Mouse (Mus musculus): ENCODE data around the gene Mbd6. TPM values are rescaled to one million over a fixed set of nuclear protein-coding genes. Genes with fewer than 3 reads are reported as not detected.
"Not testable (repeated sequence)": the region's sequence is repeated elsewhere in the genome, so short reads cannot be mapped to it uniquely, and the experiment has no call there.

Gene Mbd6
- polyA plus RNA-seq, 1 experiment: 124 TPM

DNA sequence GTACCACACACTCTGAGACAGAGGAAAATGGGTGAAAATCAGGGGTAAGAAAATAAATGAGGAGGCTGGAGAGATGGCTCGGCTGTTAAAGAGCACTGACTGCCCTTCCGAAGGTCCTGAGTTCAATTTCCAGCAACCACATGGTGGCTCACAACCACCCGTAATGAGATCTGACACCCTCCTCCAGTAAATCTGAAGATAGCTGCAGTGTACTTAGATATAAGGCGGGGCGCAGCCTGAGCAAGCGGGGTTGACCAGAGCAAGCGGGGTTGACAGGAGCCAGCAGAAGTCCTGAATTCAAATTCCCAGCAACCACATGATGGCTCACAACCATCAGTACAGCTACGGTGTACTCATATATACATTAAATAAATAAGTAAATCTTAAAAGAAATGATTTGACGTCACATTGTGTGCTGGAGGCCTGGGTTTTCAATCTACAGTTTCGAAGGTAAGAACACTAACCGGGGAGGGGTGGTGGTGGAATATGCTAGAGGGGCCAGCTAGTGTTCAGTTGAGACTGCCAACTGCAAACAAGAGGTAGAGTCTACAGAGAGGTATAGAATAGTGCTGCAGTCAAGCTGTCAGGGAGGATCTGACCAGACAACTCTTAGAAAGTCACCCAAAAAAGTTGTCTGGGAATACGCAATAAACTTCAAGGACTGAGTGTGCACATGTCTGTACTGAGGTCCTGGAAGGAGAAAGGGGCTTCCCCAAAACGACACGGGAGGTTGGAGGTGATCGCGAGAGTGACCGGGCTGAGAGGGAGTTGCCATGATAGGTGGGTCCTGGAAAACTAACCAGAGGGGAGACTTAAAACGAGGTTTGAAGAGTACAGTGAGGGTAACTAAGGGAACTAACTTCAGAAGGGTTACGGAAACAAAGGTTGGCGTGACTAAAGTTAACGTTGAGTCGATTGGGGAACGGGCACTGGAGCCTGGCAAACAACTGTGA lies 22.0 kb upstream of the Mbd6 start:
- Histone ChIP-seq H3K36me3 (ENCODE audit: control insufficient read depth, insufficient read depth, low read length) (peaks cover 28% of the 10 kb centered on the region), H3K27ac (ENCODE audit: control insufficient read depth, insufficient read depth, low read length) (no peak overlapping the region), H3K27me3 (ENCODE audit: control insufficient read depth, insufficient read depth, low read length) (no peaks in the 10 kb centered on the region), H3K4me1 (replicated peaks; ENCODE audit: control insufficient read depth, insufficient read depth, low read length) (0 out of 2 replicates have a peak, but pooled peaks cover 4% of the 10 kb centered on the region), H3K4me3 (ENCODE audit: control insufficient read depth, insufficient read depth, low read length) (peak overlapping the region; percentile 93)
- WGBS: 40% methylated on average over 23 of the region's 23 CpGs
- no peak for DNase-seq
- TF ChIP-seq CTCF (IDR thresholded peaks at IDR 0.05; ENCODE audit: borderline replicate concordance, control insufficient read depth, extremely low read depth, insufficient read depth, low read length, poor library complexity): no peak
- TF ChIP-seq POLR2A (IDR thresholded peaks at IDR 0.05; ENCODE audit: control insufficient read depth, extremely low read depth, insufficient read depth, low read length, poor library complexity): no peak

DNA sequence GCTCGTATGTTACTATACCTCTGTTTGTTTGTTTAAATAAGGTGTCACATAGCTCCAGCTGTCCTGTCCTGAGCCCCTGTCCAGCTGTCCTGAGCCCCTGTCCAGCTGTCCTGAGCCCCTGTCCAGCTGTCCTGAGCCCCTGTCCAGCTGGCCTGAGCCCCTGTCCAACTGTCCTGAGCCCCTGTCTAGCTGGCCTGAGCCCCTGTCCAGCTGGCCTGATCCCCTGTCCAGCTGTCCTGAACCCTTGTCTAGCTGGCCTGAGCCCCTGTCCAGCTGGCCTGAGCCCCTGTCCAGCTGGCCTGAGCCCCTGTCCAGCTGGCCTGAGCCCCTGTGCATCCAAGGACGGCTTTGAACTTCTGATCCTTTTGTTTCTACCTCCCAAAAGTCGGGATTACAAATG lies 20.3 kb upstream of the Mbd6 start:
- not testable (repeated sequence) for H3K4me3 ChIP-seq (ENCODE audit: control insufficient read depth, insufficient read depth, low read length); H3K4me1 ChIP-seq (replicated peaks; ENCODE audit: control insufficient read depth, insufficient read depth, low read length); H3K27me3 ChIP-seq (ENCODE audit: control insufficient read depth, insufficient read depth, low read length); DNase-seq; H3K27ac ChIP-seq (ENCODE audit: control insufficient read depth, insufficient read depth, low read length)
- 94% methylated on average over 3 of the region's 3 CpGs for WGBS
- H3K36me3 ChIP-seq (ENCODE audit: control insufficient read depth, insufficient read depth, low read length): peaks cover 38% of the 10 kb centered on the region

DNA sequence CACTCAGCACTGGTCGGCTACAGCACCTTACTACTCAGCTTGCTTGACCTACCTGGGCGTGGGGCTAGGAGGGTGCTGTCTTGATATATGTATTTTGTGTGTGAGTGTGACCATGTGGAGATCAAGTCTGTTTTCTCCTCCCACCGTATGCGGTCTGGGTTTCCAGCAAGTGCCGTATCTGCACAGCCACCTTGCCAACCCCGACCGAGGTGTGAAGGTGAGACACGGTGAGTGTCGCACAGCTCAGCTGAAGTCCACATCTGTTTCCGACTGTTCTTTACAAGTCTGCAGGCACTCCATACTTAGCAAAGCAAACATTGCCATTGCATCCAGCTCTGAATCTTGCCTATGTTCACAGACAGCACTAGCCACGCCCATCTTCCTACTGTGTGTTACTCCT lies 14.3 kb upstream of the Mbd6 start:
- no peaks in the 10 kb centered on the region for H3K4me1 ChIP-seq (replicated peaks; ENCODE audit: control insufficient read depth, insufficient read depth, low read length)
- DNase-seq: no peak
- no peak overlapping the region for H3K27ac ChIP-seq (ENCODE audit: control insufficient read depth, insufficient read depth, low read length)
- TF ChIP-seq CTCF (IDR thresholded peaks at IDR 0.05; ENCODE audit: borderline replicate concordance, control insufficient read depth, extremely low read depth, insufficient read depth, low read length, poor library complexity) (no peak), POLR2A (IDR thresholded peaks at IDR 0.05; ENCODE audit: control insufficient read depth, extremely low read depth, insufficient read depth, low read length, poor library complexity) (no peak)
- no peaks in the 10 kb centered on the region for H3K27me3 ChIP-seq (ENCODE audit: control insufficient read depth, insufficient read depth, low read length)
- no peak overlapping the region for H3K4me3 ChIP-seq (ENCODE audit: control insufficient read depth, insufficient read depth, low read length)
- H3K36me3 ChIP-seq (ENCODE audit: control insufficient read depth, insufficient read depth, low read length): peaks cover 71% of the 10 kb centered on the region
- WGBS: 98% methylated on average over 11 of the region's 11 CpGs

DNA sequence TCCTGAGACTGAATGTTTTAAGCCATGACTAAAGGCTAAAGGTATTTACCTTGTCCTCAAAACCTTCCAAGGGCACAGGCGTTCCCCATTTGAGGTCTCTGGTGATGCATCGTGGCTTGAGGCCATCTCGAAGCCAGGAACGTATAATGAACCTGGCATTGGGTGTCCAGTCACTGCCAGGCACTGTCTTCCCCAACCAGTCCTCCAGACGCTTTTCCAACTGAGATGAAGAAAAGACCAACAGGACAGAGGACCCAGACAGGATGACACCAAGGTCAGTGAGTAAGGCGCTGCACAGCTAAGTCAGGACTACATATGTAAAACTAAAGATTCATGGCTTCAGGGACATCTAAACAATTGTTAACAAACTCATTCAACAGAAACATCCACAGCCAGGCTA lies 11.5 kb upstream of the Mbd6 start:
- peaks cover 77% of the 10 kb centered on the region for H3K36me3 ChIP-seq (ENCODE audit: control insufficient read depth, insufficient read depth, low read length)
- DNase-seq: no peak
- 98% methylated on average over 6 of the region's 6 CpGs for WGBS

GRCm38 (mm10) chr10:127297015-127297871 lies 8.4 kb upstream of the Mbd6 start:
- no peak for DNase-seq
- 96% methylated on average over 16 of the region's 16 CpGs for WGBS
- TF ChIP-seq CTCF (IDR thresholded peaks at IDR 0.05; ENCODE audit: borderline replicate concordance, control insufficient read depth, extremely low read depth, insufficient read depth, low read length, poor library complexity): no peak
- TF ChIP-seq POLR2A (IDR thresholded peaks at IDR 0.05; ENCODE audit: control insufficient read depth, extremely low read depth, insufficient read depth, low read length, poor library complexity): no peak
- Histone ChIP-seq H3K4me3 (ENCODE audit: control insufficient read depth, insufficient read depth, low read length) (no peak overlapping the region), H3K36me3 (ENCODE audit: control insufficient read depth, insufficient read depth, low read length) (peaks cover 70% of the 10 kb centered on the region), H3K4me1 (replicated peaks; ENCODE audit: control insufficient read depth, insufficient read depth, low read length) (no peaks in the 10 kb centered on the region), H3K27ac (ENCODE audit: control insufficient read depth, insufficient read depth, low read length) (no peak overlapping the region), H3K27me3 (ENCODE audit: control insufficient read depth, insufficient read depth, low read length) (no peaks in the 10 kb centered on the region)

More for the DNA sequence above, 11.5 kb upstream of the Mbd6 start:
- H3K4me1 ChIP-seq (replicated peaks; ENCODE audit: control insufficient read depth, insufficient read depth, low read length): no peaks in the 10 kb centered on the region
- no peak overlapping the region for H3K27ac ChIP-seq (ENCODE audit: control insufficient read depth, insufficient read depth, low read length)
- H3K27me3 ChIP-seq (ENCODE audit: control insufficient read depth, insufficient read depth, low read length): no peaks in the 10 kb centered on the region
- TF ChIP-seq CTCF (IDR thresholded peaks at IDR 0.05; ENCODE audit: borderline replicate concordance, control insufficient read depth, extremely low read depth, insufficient read depth, low read length, poor library complexity): no peak
- TF ChIP-seq POLR2A (IDR thresholded peaks at IDR 0.05; ENCODE audit: control insufficient read depth, extremely low read depth, insufficient read depth, low read length, poor library complexity): no peak
- H3K4me3 ChIP-seq (ENCODE audit: control insufficient read depth, insufficient read depth, low read length): no peak overlapping the region

- Histone ChIP-seq H3K27me3 (ENCODE audit: control insufficient read depth, insufficient read depth, low read length) (no peaks in the 10 kb centered on the region), H3K27ac (ENCODE audit: control insufficient read depth, insufficient read depth, low read length) (no peak overlapping the region), H3K4me3 (ENCODE audit: control insufficient read depth, insufficient read depth, low read length) (no peak overlapping the region), H3K4me1 (replicated peaks; ENCODE audit: control insufficient read depth, insufficient read depth, low read length) (peaks cover 4% of the 10 kb centered on the region), H3K36me3 (ENCODE audit: control insufficient read depth, insufficient read depth, low read length) (peaks cover 63% of the 10 kb centered on the region)
- TF ChIP-seq POLR2A (IDR thresholded peaks at IDR 0.05; ENCODE audit: control insufficient read depth, extremely low read depth, insufficient read depth, low read length, poor library complexity) (no peak), CTCF (IDR thresholded peaks at IDR 0.05; ENCODE audit: borderline replicate concordance, control insufficient read depth, extremely low read depth, insufficient read depth, low read length, poor library complexity) (no peak)
- DNase-seq: no peak
- 94% methylated on average over 24 of the region's 24 CpGs for WGBS
These were observed 7.4 kb upstream of the Mbd6 start for GRCm38 (mm10) chr10:127295986-127296794.
